Mouse (Mus musculus) MEL (cell line): ENCODE measurements around the gene Rab20. TPM values are rescaled to one million over a fixed set of nuclear protein-coding genes. Genes with fewer than 3 reads are reported as not detected.

Experiments
- DNase-seq: peaks from one replicate; pipeline ENCODE4 v3.0.0; 2011; ENCODE audit warnings: low read depth, low spot score
- H3K27ac ChIP-seq: 2 replicates; pipeline ENCODE4 v1.5.1; 2012; ENCODE audit warnings: low read depth, mild to moderate bottlenecking, control low read depth, low read length, moderate library complexity; ENCODE audit not compliant: control insufficient read depth
- H3K27me3 ChIP-seq, 2 experiments: fragments of 150-350 bp in 1 of 2; sonication (generic) in 1 of 2; 2 replicates each; pipeline ENCODE4 v1.6.1; 2012; ENCODE audit warnings: low read length in 2 of 2, mild to moderate bottlenecking in 2 of 2, improper control_type of control experiment in 1 of 2, moderate library complexity in 1 of 2; ENCODE audit not compliant: insufficient read depth in 2 of 2, control insufficient read depth in 1 of 2
- H3K36me3 ChIP-seq, 2 experiments: 2 replicates each; pipeline ENCODE4 v1.6.1; 2012 to 2014; ENCODE audit warnings: low read length in 2 of 2, improper control_type of control experiment in 1 of 2, inconsistent platforms in 1 of 2, mild to moderate bottlenecking in 1 of 2; ENCODE audit not compliant: insufficient read depth in 2 of 2, control insufficient read depth in 1 of 2
- H3K4me1 ChIP-seq, 2 experiments: fragments of 150-350 bp in 1 of 2; sonication (generic) in 1 of 2; 2 replicates each; pipeline ENCODE4 v1.6.1; 2012; ENCODE audit warnings: low read length in 2 of 2, improper control_type of control experiment in 1 of 2, mild to moderate bottlenecking in 1 of 2; ENCODE audit not compliant: insufficient read depth in 2 of 2, control insufficient read depth in 1 of 2
- H3K4me3 ChIP-seq, 2 experiments: fragments of 150-350 bp in 1 of 2; sonication (generic) in 1 of 2; 2 replicates each; pipeline ENCODE4 v1.5.1; 2012; ENCODE audit warnings: low read depth in 2 of 2, low read length in 2 of 2, mild to moderate bottlenecking in 2 of 2, moderate library complexity in 2 of 2, control low read depth in 1 of 2, improper control_type of control experiment in 1 of 2; ENCODE audit not compliant: control insufficient read depth in 1 of 2, insufficient read depth in 1 of 2
- H3K79me2 ChIP-seq: 2 replicates; pipeline ENCODE4 v1.6.1; 2012; ENCODE audit warnings: mild to moderate bottlenecking, low read length, moderate library complexity; ENCODE audit not compliant: control insufficient read depth, poor library complexity, insufficient read depth
- H3K9ac ChIP-seq: 2 replicates; pipeline ENCODE4 v1.6.1; 2012; ENCODE audit warnings: low read depth, mild to moderate bottlenecking, control low read depth, low read length, moderate library complexity; ENCODE audit not compliant: control insufficient read depth, poor library complexity, severe bottlenecking
- H3K9me3 ChIP-seq: fragments of 150-350 bp; sonication (generic); replicated peaks from 2 replicates; pipeline ENCODE4 v1.6.1; 2012; ENCODE audit warnings: mild to moderate bottlenecking, low read length, improper control_type of control experiment, moderate library complexity; ENCODE audit not compliant: insufficient read depth
- BHLHE40 ChIP-seq: IDR thresholded peaks from 2 replicates; pipeline ENCODE4 v1.6.1; 2012; ENCODE audit warnings: low read depth, mild to moderate bottlenecking, inconsistent platforms, low read length, improper control_type of control experiment, borderline replicate concordance
- CHD1 ChIP-seq: IDR thresholded peaks from 2 replicates; pipeline ENCODE4 v1.6.1; 2012; ENCODE audit warnings: low read depth, mild to moderate bottlenecking, inconsistent platforms, low read length, improper control_type of control experiment
- CHD2 ChIP-seq: IDR thresholded peaks from 2 replicates; pipeline ENCODE4 v1.6.1; 2011; ENCODE audit warnings: low read length, improper control_type of control experiment
- CTCF ChIP-seq, 3 experiments: IDR thresholded peaks in 2 of 3; conservative IDR thresholded peaks in 1 of 3; 2 replicates each; pipeline ENCODE4 v1.5.1; 2011 to 2012; ENCODE audit warnings: low read length in 3 of 3, low read depth in 2 of 3, mild to moderate bottlenecking in 2 of 3, improper control_type of control experiment in 1 of 3, inconsistent platforms in 1 of 3, mixed read lengths in 1 of 3, moderate library complexity in 1 of 3; ENCODE audit not compliant: control insufficient read depth in 1 of 3, insufficient read depth in 1 of 3, poor library complexity in 1 of 3, severe bottlenecking in 1 of 3
- EP300 ChIP-seq, 2 experiments: IDR thresholded peaks; 2 replicates each; pipeline ENCODE4 v1.6.1; 2011; ENCODE audit warnings: improper control_type of control experiment in 2 of 2, low read length in 2 of 2, low read depth in 1 of 2, mild to moderate bottlenecking in 1 of 2
- GABPA ChIP-seq: IDR thresholded peaks from 2 replicates; pipeline ENCODE4 v1.6.1; 2012; ENCODE audit warnings: low read depth, mild to moderate bottlenecking, inconsistent platforms, low read length, improper control_type of control experiment, moderate library complexity
- GATA1 ChIP-seq: IDR thresholded peaks from 2 replicates; pipeline ENCODE4 v1.6.1; 2011; ENCODE audit warnings: low read depth, low read length, improper control_type of control experiment
- HCFC1 ChIP-seq: IDR thresholded peaks from 2 replicates; pipeline ENCODE4 v1.6.1; 2012; ENCODE audit warnings: low read depth, mild to moderate bottlenecking, inconsistent platforms, low read length, improper control_type of control experiment, moderate library complexity
- KAT2A ChIP-seq: conservative IDR thresholded peaks from 2 replicates; pipeline ENCODE4 v1.6.1; 2012; ENCODE audit warnings: low read depth, low read length, improper control_type of control experiment, inconsistent platforms
- MAZ ChIP-seq: IDR thresholded peaks from 2 replicates; pipeline ENCODE4 v1.6.1; 2012; ENCODE audit warnings: low read depth, mild to moderate bottlenecking, inconsistent platforms, low read length, improper control_type of control experiment
- MYC ChIP-seq: IDR thresholded peaks from 2 replicates; pipeline ENCODE4 v1.6.1; 2011; ENCODE audit warnings: low read depth, mild to moderate bottlenecking, low read length, improper control_type of control experiment, moderate library complexity
- NELFE ChIP-seq: IDR thresholded peaks from 2 replicates; pipeline ENCODE4 v1.6.1; 2011; ENCODE audit warnings: low read depth, low read length, improper control_type of control experiment
- POLR2AphosphoS2 ChIP-seq: IDR thresholded peaks from 2 replicates; pipeline ENCODE4 v1.6.1; 2011; ENCODE audit warnings: low read length, improper control_type of control experiment
- POLR2AphosphoS5 ChIP-seq: IDR thresholded peaks from 2 replicates; pipeline ENCODE4 v1.6.1; 2012; ENCODE audit warnings: low read depth, borderline replicate concordance, mild to moderate bottlenecking, inconsistent platforms, low read length, moderate library complexity, mixed read lengths
- TBP ChIP-seq: IDR thresholded peaks from 2 replicates; pipeline ENCODE4 v1.8.0; 2011; ENCODE audit warnings: low read depth, low read length, improper control_type of control experiment
- TCF12 ChIP-seq: IDR thresholded peaks from 2 replicates; pipeline ENCODE4 v1.6.1; 2014; ENCODE audit warnings: low read depth, mild to moderate bottlenecking, inconsistent platforms, low read length, improper control_type of control experiment, moderate library complexity
- UBTF ChIP-seq: IDR thresholded peaks from 2 replicates; pipeline ENCODE4 v1.6.1; 2012; ENCODE audit warnings: low read depth, mild to moderate bottlenecking, inconsistent platforms, low read length, improper control_type of control experiment, moderate library complexity, borderline replicate concordance; ENCODE audit not compliant: insufficient read depth
- USF1 ChIP-seq: IDR thresholded peaks from 2 replicates; pipeline ENCODE4 v1.6.1; 2014; ENCODE audit warnings: low read depth, mild to moderate bottlenecking, inconsistent platforms, low read length, improper control_type of control experiment, moderate library complexity
- ZMIZ1 ChIP-seq: IDR thresholded peaks from 2 replicates; pipeline ENCODE4 v1.6.1; 2012; ENCODE audit warnings: low read depth, mild to moderate bottlenecking, inconsistent platforms, low read length, improper control_type of control experiment, moderate library complexity
- ZNF384 ChIP-seq: IDR thresholded peaks from 2 replicates; pipeline ENCODE4 v1.6.1; 2012; ENCODE audit warnings: low read depth, mild to moderate bottlenecking, inconsistent platforms, low read length, improper control_type of control experiment
- polyA plus RNA-seq, 2 experiments: library from polyadenylated mRNA; stranded (reverse) in 1 of 2; unstranded in 1 of 2; fragments of >175 nt in 1 of 2; fragments of >200 nt in 1 of 2; gene quantifications; 2 replicates each; pipeline versions ENCODE4 v1.2.1 to v1.2.4; 2012; ENCODE audit warnings: low replicate concordance in 2 of 2, low read depth in 1 of 2; ENCODE audit not compliant: insufficient read length in 2 of 2, insufficient read depth in 1 of 2, missing spikeins in 1 of 2
- total RNA-seq: library from RNA; depleted of rRNA; stranded (reverse); fragments of 300-350 nt; gene quantifications from 2 replicates; pipeline ENCODE4 v1.2.3, GENCODE M21; 2012

The Rab20 gene
- total and polyA plus RNA-seq, 3 experiments = 9.5 to 10.4 TPM; not detected in 1

DNA sequence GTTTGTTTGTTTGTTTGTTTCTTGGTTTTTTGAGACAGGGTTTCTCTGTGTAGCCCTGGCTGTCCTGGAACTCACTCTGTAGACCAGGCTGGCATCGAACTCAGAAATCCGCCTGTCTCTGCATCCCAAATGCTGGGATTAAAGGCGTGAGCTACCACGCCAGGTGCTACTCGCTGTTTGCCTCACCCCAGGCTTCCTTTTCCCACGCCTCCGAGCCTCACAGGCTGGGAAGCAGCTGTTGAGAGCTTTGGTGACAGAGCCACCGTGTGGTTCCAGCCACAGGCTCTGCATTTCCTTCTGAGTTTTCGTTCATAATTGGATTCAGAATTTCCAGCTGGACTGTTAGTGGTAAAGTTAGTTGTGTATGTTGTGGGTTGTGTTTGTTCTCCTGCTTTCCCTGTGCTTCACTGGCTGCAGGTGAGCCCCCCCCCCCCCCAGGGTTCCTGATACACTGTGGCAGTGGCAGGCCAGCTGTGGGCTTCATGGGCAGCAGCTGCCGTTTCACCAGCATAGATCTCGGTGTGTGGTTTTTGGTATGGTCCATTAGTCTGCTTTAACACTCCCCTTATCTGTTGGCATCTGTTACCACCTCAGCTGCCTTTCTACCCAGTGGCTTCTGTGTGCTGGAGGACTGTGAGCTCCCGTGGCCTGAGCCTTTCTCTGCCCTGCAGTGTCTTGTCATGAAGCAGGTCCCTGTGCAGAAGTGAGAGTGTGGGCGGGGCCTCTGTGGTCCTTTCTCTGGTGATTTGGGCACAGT, 25.1 kb upstream of the Rab20 start:
- Histone ChIP-seq H3K27me3 (no peaks in the 10 kb centered on the region), H3K36me3 (peaks cover 5 to 8% of the 10 kb centered on the region in 2 experiments), H3K9me3 (no peaks in the 10 kb centered on the region), H3K4me1 (peaks cover 0 to 5% of the 10 kb centered on the region in 2 experiments; a peak in 2 of 4 replicates), H3K27ac (no peak overlapping the region), H3K4me3 (no peak overlapping the region), H3K9ac (no peak overlapping the region), H3K79me2 (peaks cover 16% of the 10 kb centered on the region)
- no peak for DNase-seq
- TF ChIP-seq MAZ = no peak
- TF ChIP-seq BHLHE40 = no peak
- TF ChIP-seq TBP = no peak
- no peak for TF ChIP-seq EP300 (IDR thresholded peaks at IDR 0.05; ENCODE audit: low read depth in 1 of 2, low read length in 2 of 2)

DNA sequence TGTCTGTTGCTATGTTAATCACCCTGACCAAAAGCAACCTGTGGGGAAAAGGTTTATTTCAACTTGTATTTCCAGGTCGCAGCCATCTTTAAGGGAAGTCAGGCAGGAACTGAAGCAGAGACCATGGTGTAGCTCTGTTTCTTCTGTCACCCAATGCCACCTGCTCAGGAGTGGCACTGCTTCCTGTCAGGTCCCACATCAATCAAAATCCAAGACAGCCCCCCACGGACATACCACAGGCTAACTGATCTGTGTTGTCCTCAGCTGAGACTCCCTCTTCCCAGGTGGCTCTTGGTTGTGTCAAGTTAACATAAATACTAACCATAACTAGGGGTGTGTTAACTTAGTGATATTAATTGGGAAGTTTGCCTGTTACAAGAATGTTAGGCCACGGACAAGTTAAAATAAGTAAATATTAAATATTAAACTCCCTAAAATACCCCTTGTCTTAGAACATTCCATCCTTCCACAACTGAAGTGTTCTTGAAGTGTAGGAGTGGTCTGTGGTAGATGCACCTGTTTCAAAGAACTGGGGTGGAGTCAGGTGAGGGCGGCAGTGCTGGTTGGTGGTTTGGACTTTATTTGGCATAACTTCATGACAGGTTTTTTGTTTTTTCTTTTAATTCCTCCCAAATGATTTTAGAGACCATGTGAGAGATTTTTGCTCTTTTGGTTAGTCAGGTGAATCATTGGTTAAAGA, 20.4 kb upstream of the Rab20 start:
- Histone ChIP-seq H3K9me3 (no peaks in the 10 kb centered on the region), H3K27ac (no peak overlapping the region), H3K4me1 (peaks cover 0 to 20% of the 10 kb centered on the region in 2 experiments; a peak in 3 of 4 replicates), H3K79me2 (peaks cover 29% of the 10 kb centered on the region), H3K4me3 (peak overlapping the region in 1 of 2 experiments; percentile 74; a peak in 1 of 4 replicates), H3K27me3 (no peaks in the 10 kb centered on the region), H3K36me3 (peaks cover 0 to 17% of the 10 kb centered on the region in 2 experiments; a peak in 3 of 4 replicates)
- TF ChIP-seq TCF12 (no peak), CHD1 (no peak), HCFC1 (no peak), POLR2AphosphoS5 (no peak), USF1 (no peak), CTCF (IDR thresholded peaks at IDR 0.05 in 2 of 3, conservative IDR thresholded peaks at IDR 0.05 in 1 of 3; ENCODE audit: control insufficient read depth in 1 of 3, insufficient read depth in 1 of 3, low read depth in 2 of 3, low read length in 3 of 3, poor library complexity in 1 of 3, severe bottlenecking in 1 of 3) (no peak), ZNF384 (no peak), TBP (no peak)
- TF ChIP-seq, all 39 proteins: peak for 0
- no peak overlapping the region for H3K9ac ChIP-seq
- no peak for DNase-seq

DNA sequence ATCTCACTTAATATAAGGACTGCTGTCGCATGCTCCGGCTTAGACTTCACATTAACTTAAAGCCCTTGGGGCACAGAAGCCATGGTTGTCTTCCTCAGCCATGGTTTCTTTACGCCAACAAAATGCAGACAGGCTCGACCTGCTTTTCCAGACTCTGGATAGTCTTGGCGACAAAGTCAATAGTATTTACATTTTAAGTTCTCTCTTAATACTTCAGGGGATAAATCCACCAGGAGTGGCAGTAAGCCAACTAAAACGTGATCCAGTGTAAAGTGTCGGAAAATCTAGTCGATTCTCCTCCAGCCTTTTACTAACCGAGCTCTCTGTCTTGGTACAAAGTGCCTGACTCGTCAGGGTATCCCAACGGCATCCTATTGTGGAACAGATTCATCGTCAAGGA, 19.8 kb upstream of the Rab20 start:
- H3K4me3 ChIP-seq = peak overlapping the region; percentile 74 to 85
- DNase-seq = no peak
- H3K9ac ChIP-seq = peak overlapping the region; percentile 83
- H3K27ac ChIP-seq = no peak overlapping the region
- H3K4me1 ChIP-seq = peaks cover 0 to 20% of the 10 kb centered on the region in 2 experiments; a peak in 3 of 4 replicates
- H3K27me3 ChIP-seq = no peaks in the 10 kb centered on the region
- TF ChIP-seq POLR2AphosphoS2 (no peak), GATA1 (no peak), USF1 (no peak), NELFE (no peak), UBTF (no peak), MAZ (no peak), CHD2 (no peak), EP300 (IDR thresholded peaks at IDR 0.05; ENCODE audit: low read depth in 1 of 2, low read length in 2 of 2) (no peak), ZMIZ1 (no peak), KAT2A (no peak), MYC (no peak), GABPA (no peak)
- TF ChIP-seq, all 39 proteins: peak for 0
- H3K36me3 ChIP-seq = peaks cover 0 to 17% of the 10 kb centered on the region in 2 experiments; a peak in 3 of 4 replicates
- H3K79me2 ChIP-seq = peaks cover 29% of the 10 kb centered on the region
- H3K9me3 ChIP-seq = no peaks in the 10 kb centered on the region
